Mouse (Mus musculus) CH12.LX (cell line): ENCODE results near the gene Kctd10. TPM values are rescaled to one million over a fixed set of nuclear protein-coding genes. Genes with fewer than 3 reads are reported as not detected.

Source experiments
- DNase-seq: peaks from one replicate; pipeline ENCODE4 v3.0.0-alpha.2; 2013; ENCODE audit errors: extremely low read depth
- H3K27ac ChIP-seq: 2 replicates; pipeline ENCODE4 v1.5.1; 2012; ENCODE audit warnings: low read depth, mild to moderate bottlenecking, control low read depth, moderate library complexity; ENCODE audit not compliant: insufficient read depth
- H3K27me3 ChIP-seq: replicated peaks from 2 replicates; pipeline ENCODE3; 2012; ENCODE audit warnings: inconsistent platforms
- H3K36me3 ChIP-seq, 2 experiments: replicated peaks in 1 of 2; 2 replicates each; pipeline versions ENCODE3 to v1.6.1; 2012; ENCODE audit warnings: inconsistent platforms in 1 of 2, low read length in 1 of 2, mild to moderate bottlenecking in 1 of 2, mixed read lengths in 1 of 2, moderate library complexity in 1 of 2; ENCODE audit not compliant: control insufficient read depth in 1 of 2, insufficient read depth in 1 of 2
- H3K4me1 ChIP-seq, 2 experiments: 2 replicates each; pipeline ENCODE4 v1.6.1; 2012; ENCODE audit warnings: inconsistent platforms in 1 of 2, moderate library complexity in 1 of 2; ENCODE audit not compliant: insufficient read depth in 2 of 2, control insufficient read depth in 1 of 2
- H3K4me2 ChIP-seq: 2 replicates; pipeline ENCODE4 v1.6.1; 2012; ENCODE audit warnings: low read depth, mild to moderate bottlenecking, control low read depth; ENCODE audit not compliant: poor library complexity, insufficient read depth, severe bottlenecking
- H3K4me3 ChIP-seq, 3 experiments: fragments of 150-350 bp in 1 of 3; sonication (generic) in 1 of 3; replicated peaks in 1 of 3; 2 replicates each; pipeline versions ENCODE3 to v1.5.1; 2011 to 2012; ENCODE audit warnings: low read depth in 2 of 3, low read length in 2 of 3, mild to moderate bottlenecking in 2 of 3, moderate library complexity in 2 of 3, control low read depth in 1 of 3, improper control_type of control experiment in 1 of 3, inconsistent platforms in 1 of 3, mixed read lengths in 1 of 3; ENCODE audit not compliant: poor library complexity in 1 of 3
- H3K79me2 ChIP-seq: replicated peaks from 2 replicates; pipeline ENCODE4 v1.6.1; 2012; ENCODE audit warnings: mild to moderate bottlenecking, moderate library complexity; ENCODE audit not compliant: control insufficient read depth, poor library complexity, insufficient read depth, severe bottlenecking; ENCODE audit errors: extremely low read depth
- H3K9ac ChIP-seq: 2 replicates; pipeline ENCODE4 v1.6.1; 2012; ENCODE audit warnings: low read depth, mild to moderate bottlenecking, control low read depth, moderate library complexity; ENCODE audit not compliant: insufficient read depth
- H3K9me3 ChIP-seq: replicated peaks from 2 replicates; pipeline ENCODE3; 2012; ENCODE audit warnings: low read length, inconsistent platforms, mixed read lengths
- CHD1 ChIP-seq: IDR thresholded peaks from 2 replicates; pipeline ENCODE4 v1.6.1; 2012; ENCODE audit warnings: low read depth, low read length, improper control_type of control experiment, inconsistent platforms
- CHD2 ChIP-seq: IDR thresholded peaks from 2 replicates; pipeline ENCODE4 v1.6.1; 2011; ENCODE audit warnings: low read length, improper control_type of control experiment
- CTCF ChIP-seq, 2 experiments: IDR thresholded peaks in 1 of 2; conservative IDR thresholded peaks in 1 of 2; 2 replicates each; pipeline ENCODE4 v1.5.1; 2011 to 2012; ENCODE audit warnings: low read depth in 2 of 2, low read length in 2 of 2, improper control_type of control experiment in 1 of 2, inconsistent platforms in 1 of 2, mild to moderate bottlenecking in 1 of 2, moderate library complexity in 1 of 2
- ETS1 ChIP-seq: conservative IDR thresholded peaks from 2 replicates; pipeline ENCODE4 v1.6.1; 2012; ENCODE audit warnings: low read depth, mild to moderate bottlenecking, inconsistent platforms, low read length, improper control_type of control experiment, moderate library complexity
- GABPA ChIP-seq: IDR thresholded peaks from 2 replicates; pipeline ENCODE4 v1.6.1; 2012; ENCODE audit warnings: low read depth, low read length, improper control_type of control experiment, inconsistent platforms; ENCODE audit not compliant: insufficient replicate concordance
- HCFC1 ChIP-seq: IDR thresholded peaks from 2 replicates; pipeline ENCODE4 v1.6.1; 2012; ENCODE audit warnings: low read depth, mild to moderate bottlenecking, inconsistent platforms, low read length, improper control_type of control experiment
- IRF4 ChIP-seq: IDR thresholded peaks from 2 replicates; pipeline ENCODE4 v1.6.1; 2014; ENCODE audit warnings: low read depth, mild to moderate bottlenecking, inconsistent platforms, low read length, improper control_type of control experiment
- JUN ChIP-seq: IDR thresholded peaks from 2 replicates; pipeline ENCODE4 v1.6.1; 2011; ENCODE audit warnings: low read depth, mild to moderate bottlenecking, low read length, improper control_type of control experiment, moderate library complexity; ENCODE audit not compliant: insufficient read depth
- JUND ChIP-seq: conservative IDR thresholded peaks from 2 replicates; pipeline ENCODE4 v1.6.1; 2011; ENCODE audit warnings: low read depth, low read length, improper control_type of control experiment
- MAX ChIP-seq: IDR thresholded peaks from 2 replicates; pipeline ENCODE4 v1.6.1; 2011; ENCODE audit warnings: low read length, improper control_type of control experiment
- MAZ ChIP-seq: IDR thresholded peaks from 2 replicates; pipeline ENCODE4 v1.6.1; 2012; ENCODE audit warnings: low read depth, mild to moderate bottlenecking, inconsistent platforms, low read length, improper control_type of control experiment, moderate library complexity
- MXI1 ChIP-seq: IDR thresholded peaks from 2 replicates; pipeline ENCODE4 v1.6.1; 2011; ENCODE audit warnings: mild to moderate bottlenecking, low read depth, low read length, improper control_type of control experiment
- NELFE ChIP-seq: IDR thresholded peaks from 2 replicates; pipeline ENCODE4 v1.6.1; 2011; ENCODE audit warnings: low read depth, low read length, improper control_type of control experiment
- NRF1 ChIP-seq: IDR thresholded peaks from 2 replicates; pipeline ENCODE4 v1.6.1; 2014; ENCODE audit warnings: low read depth, mild to moderate bottlenecking, inconsistent platforms, low read length, improper control_type of control experiment, moderate library complexity
- PAX5 ChIP-seq: IDR thresholded peaks from 2 replicates; pipeline ENCODE4 v1.6.1; 2012; ENCODE audit warnings: low read length, inconsistent platforms, mixed read lengths
- POLR2A ChIP-seq: IDR thresholded peaks from 2 replicates; pipeline ENCODE4 v1.6.1; 2011; ENCODE audit warnings: low read depth, mild to moderate bottlenecking, improper control_type of control experiment, low read length
- RCOR1 ChIP-seq: conservative IDR thresholded peaks from 2 replicates; pipeline ENCODE4 v1.6.1; 2012; ENCODE audit warnings: low read depth, mild to moderate bottlenecking, inconsistent platforms, low read length, improper control_type of control experiment
- SIN3A ChIP-seq: IDR thresholded peaks from 2 replicates; pipeline ENCODE4 v1.6.1; 2012; ENCODE audit warnings: low read length, improper control_type of control experiment, inconsistent platforms
- SMC3 ChIP-seq: IDR thresholded peaks from 2 replicates; pipeline ENCODE4 v1.6.1; 2011; ENCODE audit warnings: low read depth, low read length, improper control_type of control experiment
- TBP ChIP-seq: conservative IDR thresholded peaks from 2 replicates; pipeline ENCODE4 v1.6.1; 2011; ENCODE audit warnings: low read depth, low read length, improper control_type of control experiment
- USF2 ChIP-seq: conservative IDR thresholded peaks from 2 replicates; pipeline ENCODE4 v1.6.1; 2011; ENCODE audit warnings: low read depth, low read length, improper control_type of control experiment
- ZKSCAN1 ChIP-seq: IDR thresholded peaks from 2 replicates; pipeline ENCODE4 v1.6.1; 2012; ENCODE audit warnings: low read depth, inconsistent platforms, low read length, improper control_type of control experiment, borderline replicate concordance
- ZNF384 ChIP-seq: IDR thresholded peaks from 2 replicates; pipeline ENCODE4 v1.6.1; 2012; ENCODE audit warnings: low read depth, low read length, improper control_type of control experiment, inconsistent platforms
- dilution Hi-C: fragments of 300-500 bp; cut with MboI; formaldehyde crosslinking; loops from 2 replicates; pipeline ENCODE4 v1.14.3; 2020; ENCODE audit warnings: low sequenced_read_pairs; ENCODE audit not compliant: extremely low pct_unique_long_range_greater_than_20kb, extremely low pct_ligation_motif_present
- in situ Hi-C: fragments of 300-500 bp; cut with MboI; formaldehyde crosslinking; loops from 3 replicates; pipeline ENCODE4 v1.14.3; 2019; ENCODE audit warnings: low sequenced_read_pairs, low pct_ligation_motif_present, low pct_unique_long_range_greater_than_20kb, mixed read lengths
- polyA plus RNA-seq: library from polyadenylated mRNA; unstranded; fragments of >175 nt; gene quantifications from 2 replicates; pipeline ENCODE4 v1.2.1, GENCODE M21; 2012; ENCODE audit warnings: low read depth; ENCODE audit not compliant: insufficient read length
- total RNA-seq, 2 experiments: library from RNA; depleted of rRNA; stranded (reverse); fragments of 300-350 nt in 1 of 2; fragments of >200 nt in 1 of 2; gene quantifications; 2 replicates each; pipeline ENCODE4 v1.2.3; 2012 to 2014

Kctd10 gene
- total and polyA plus RNA-seq, 3 experiments, result 37.5 to 39.5 (median 39.3) TPM

GRCm38 (mm10) chr5:114406592-114406991 lies 26.3 kb upstream of the Kctd10 start:
- in situ Hi-C loops, result no loop called here
- dilution Hi-C loops, result no loop called here
- Histone ChIP-seq H3K9me3 (no peaks in the 10 kb centered on the region), H3K4me2 (no peak overlapping the region), H3K79me2 (no peaks in the 10 kb centered on the region), H3K27ac (no peak overlapping the region), H3K27me3 (no peaks in the 10 kb centered on the region), H3K4me1 (no peaks in the 10 kb centered on the region), H3K4me3 (no peak overlapping the region), H3K9ac (no peak overlapping the region), H3K36me3 (peaks cover 98 to 100% of the 10 kb centered on the region in 2 experiments)
- no peak for DNase-seq
- TF ChIP-seq ZNF384 (no peak), RCOR1 (no peak), JUND (no peak), JUN (no peak), CHD2 (no peak), IRF4 (no peak), PAX5 (no peak), SIN3A (no peak), NELFE (no peak), HCFC1 (no peak), GABPA (no peak), ETS1 (no peak), POLR2A (no peak), MXI1 (no peak), CHD1 (no peak)

DNA sequence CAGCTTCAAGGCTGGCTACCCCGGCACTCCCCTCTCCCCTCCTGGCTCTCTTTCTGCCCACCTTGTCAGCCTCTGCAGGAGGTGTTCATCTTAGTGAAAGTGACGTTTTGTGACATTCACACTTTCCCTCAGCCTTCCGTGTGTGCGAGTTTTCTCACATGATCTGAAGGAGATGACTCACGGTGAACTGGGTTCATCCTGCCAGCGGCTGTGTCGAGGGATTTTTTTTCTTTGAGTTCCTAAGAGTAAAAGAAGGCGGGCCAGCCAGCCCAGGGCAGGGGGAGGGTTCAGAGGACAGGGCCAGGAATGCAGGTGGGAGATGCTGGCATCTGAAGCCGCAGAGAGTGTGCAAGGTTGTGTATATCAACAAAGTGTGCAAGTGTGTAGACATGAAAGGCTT lies 12.9 kb upstream of the Kctd10 start:
- no peak overlapping the region for H3K27ac ChIP-seq
- H3K4me3 ChIP-seq, result no peak overlapping the region
- peaks cover 78 to 100% of the 10 kb centered on the region in 2 experiments for H3K36me3 ChIP-seq
- H3K27me3 ChIP-seq, result no peaks in the 10 kb centered on the region
- TF ChIP-seq NRF1, result no peak
- no peak for TF ChIP-seq SMC3
- TF ChIP-seq POLR2A, result no peak
- no peak for TF ChIP-seq USF2
- TF ChIP-seq MAX, result no peak
- no peak for TF ChIP-seq MAZ
- no peak for TF ChIP-seq TBP
- no peak for TF ChIP-seq ZKSCAN1
- TF ChIP-seq CTCF (conservative IDR thresholded peaks at IDR 0.05 in 1 of 2, IDR thresholded peaks at IDR 0.05 in 1 of 2; ENCODE audit: low read depth in 2 of 2, low read length in 2 of 2), result no peak
- no peak for TF ChIP-seq PAX5
- DNase-seq, result no peak
- H3K79me2 ChIP-seq, result no peaks in the 10 kb centered on the region
- dilution Hi-C loops, result no loop called here
- H3K9ac ChIP-seq, result no peak overlapping the region
- H3K9me3 ChIP-seq, result no peaks in the 10 kb centered on the region
- in situ Hi-C loops, result no loop called here
- H3K4me2 ChIP-seq, result no peak overlapping the region
- peaks cover 5 to 14% of the 10 kb centered on the region in 2 experiments; a peak in 3 of 4 replicates for H3K4me1 ChIP-seq
